Mouse (Mus musculus) urinary bladder, adult 18-20 months (tissue): ENCODE results near the gene Iglon5.
A peak's percentile ranks its signal among the peaks of the same experiment; 100 is the strongest.

Experiments used
- DNase-seq, 2 experiments: peaks; one replicate each; pipeline ENCODE4 v3.0.0; 2022; ENCODE audit warnings: low spot score in 2 of 2, mixed read lengths in 2 of 2

Iglon5 gene

GRCm38 (mm10) chr7:43427406-43427805 is 62.5 kb downstream of the Iglon5 start, which contains the start of gene Lim2:
Gene Lim2 (plus strand): TSS chr7:43427670.
- DNase-seq: no peak

- no peak for DNase-seq
Observed at GRCm38 (mm10) chr7:43423991-43424625, 65.8 kb downstream of the Iglon5 start.

GRCm38 (mm10) chr7:43422995-43423617 is 66.8 kb downstream of the Iglon5 start:
- DNase-seq: peak; percentile 68 to 84
